Comparison of ENCODE assay signal across 20 mouse cellular contexts in the genomic region with DNA sequence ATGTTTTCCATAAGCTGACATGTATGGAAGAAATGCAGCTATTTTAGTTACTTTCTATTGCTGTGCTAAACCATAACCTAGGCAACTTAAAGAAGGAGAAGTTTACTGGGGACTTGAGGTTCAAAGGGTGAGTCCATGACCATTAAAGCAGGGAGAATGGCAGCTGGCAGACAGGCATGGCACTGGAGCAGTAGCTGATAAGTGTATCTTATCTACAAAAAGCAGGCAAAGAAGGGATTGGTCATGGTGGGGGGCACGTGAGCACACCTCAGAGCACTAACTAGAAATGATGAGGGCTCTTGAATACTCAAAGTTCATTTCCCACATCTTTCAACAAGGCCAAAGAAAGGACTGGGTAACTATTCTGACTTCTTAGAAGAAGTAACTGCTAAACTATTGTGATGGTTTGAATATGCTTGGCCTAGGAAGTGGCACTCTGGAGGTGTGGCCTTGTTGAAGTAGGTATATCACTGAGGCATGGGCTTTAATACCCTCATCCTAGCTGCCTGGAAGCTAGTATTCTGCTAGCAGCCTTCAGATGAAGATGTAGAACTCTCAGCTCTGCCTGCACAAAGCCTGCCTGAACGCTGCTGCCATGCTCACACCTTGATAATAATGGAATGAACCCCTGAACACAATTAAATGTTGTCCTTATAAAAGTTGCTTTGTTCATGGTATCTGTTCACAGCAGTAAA. TPM values are rescaled to one million over a fixed set of nuclear protein-coding genes. Genes with fewer than 3 reads are reported as not detected.
DNase-seq lines count a peak whose midpoint lies in the region; ATAC-seq lines count a peak whose summit lies in the region.
"Had no signal": no experiment of that assay in that cellular context is flagged by ENCODE, and none has a peak within 500 bp of the region (broad histone marks: within the 10 kb centered on the region; RNA-seq: fewer than 3 reads in every experiment).

No protein-coding gene starts in this region.

- WGBS in heart, embryonic 12.5 days = 47% methylated on average over 2 of the region's 2 CpGs
- 65% methylated on average over 2 of the region's 2 CpGs for WGBS in intestine, embryonic 16.5 days
- 44% methylated on average over 2 of the region's 2 CpGs for WGBS in liver, embryonic 15.5 days (ENCODE audit: insufficient replicate concordance)

- ATAC-seq in heart, embryonic 12.5 days (ENCODE audit: insufficient number of reproducible peaks, low FRiP score) = peak; percentile 77; the same call in 1 of the 2 replicates
- peak; percentile 89 for ATAC-seq in intestine, embryonic 16.5 days
- ATAC-seq in liver, embryonic 15.5 days (ENCODE audit: insufficient read depth) = peak; percentile 93
- ATAC-seq: forebrain, postnatal 0 days had no signal

- DNase-seq in heart, postnatal 25 days (ENCODE audit: low spot score) = no peak
- no peak for DNase-seq in layer of hippocampus, postnatal 14 days (ENCODE audit: low spot score in 2 of 2)
- DNase-seq in kidney, postnatal 10 days = no peak
- no peak for DNase-seq in layer of hippocampus, adult 18-20 months (ENCODE audit: low spot score in 2 of 2)
- DNase-seq: cerebellum, adult 9-11 months; forebrain, postnatal 0 days; gastrocnemius, adult 2 months; kidney, adult 9 months; kidney, postnatal 4 days; layer of hippocampus, postnatal 36 days; thymus, postnatal 25 days had no signal

- H3K36me3 ChIP-seq in heart, embryonic 12.5 days = no peaks in the 10 kb centered on the region
- H3K36me3 ChIP-seq in intestine, embryonic 16.5 days (ENCODE audit: control insufficient read depth, insufficient read depth, low read length) = no peaks in the 10 kb centered on the region
- no peaks in the 10 kb centered on the region for H3K36me3 ChIP-seq in liver, embryonic 15.5 days (replicated peaks)
- H3K36me3 ChIP-seq: embryonic facial prominence, embryonic 13.5 days; forebrain, embryonic 10.5 days; hindbrain, embryonic 10.5 days; midbrain, embryonic 12.5 days had no signal

- H3K4me2 ChIP-seq in heart, embryonic 12.5 days = no peak overlapping the region
- H3K4me2 ChIP-seq in intestine, embryonic 16.5 days (ENCODE audit: low read depth, low read length) = no peak overlapping the region
- H3K4me2 ChIP-seq in liver, embryonic 15.5 days = peak overlapping the region; percentile 60
- H3K4me2 ChIP-seq: embryonic facial prominence, embryonic 13.5 days; midbrain, embryonic 12.5 days had no signal

- intact Hi-C loops in heart, postnatal 25 days (cut with DNase I) = no loop called here

- H3K4me1 ChIP-seq in heart, embryonic 12.5 days (replicated peaks) = peaks cover 6% of the 10 kb centered on the region; the same call in 1 of the 2 replicates
- H3K4me1 ChIP-seq in intestine, embryonic 16.5 days (ENCODE audit: control insufficient read depth, insufficient read depth, low read length) = no peaks in the 10 kb centered on the region
- peaks cover 52% of the 10 kb centered on the region for H3K4me1 ChIP-seq in liver, embryonic 15.5 days (replicated peaks)
- H3K4me1 ChIP-seq: embryonic facial prominence, embryonic 13.5 days; forebrain, embryonic 10.5 days; hindbrain, embryonic 10.5 days; midbrain, embryonic 12.5 days had no signal

- H3K4me3 ChIP-seq in heart, embryonic 12.5 days = no peak overlapping the region
- H3K4me3 ChIP-seq in intestine, embryonic 16.5 days (ENCODE audit: low read length) = no peak overlapping the region
- H3K4me3 ChIP-seq in liver, embryonic 15.5 days (replicated peaks) = 0 out of 2 replicates have a peak overlapping the region, but pooled peaks have one; percentile 7
- H3K4me3 ChIP-seq: embryonic facial prominence, embryonic 13.5 days; forebrain, embryonic 10.5 days; gastrocnemius, adult 2 months; hindbrain, embryonic 10.5 days; midbrain, embryonic 12.5 days had no signal

- H3K27me3 ChIP-seq in heart, embryonic 12.5 days (replicated peaks) = no peaks in the 10 kb centered on the region
- no peaks in the 10 kb centered on the region for H3K27me3 ChIP-seq in intestine, embryonic 16.5 days (replicated peaks; ENCODE audit: control insufficient read depth, insufficient read depth, low read length)
- H3K27me3 ChIP-seq in liver, embryonic 15.5 days = no peaks in the 10 kb centered on the region
- H3K27me3 ChIP-seq: embryonic facial prominence, embryonic 13.5 days; midbrain, embryonic 12.5 days had no signal

- no peaks in the 10 kb centered on the region for H3K9me3 ChIP-seq in heart, embryonic 12.5 days (replicated peaks)
- H3K9me3 ChIP-seq in intestine, embryonic 16.5 days (ENCODE audit: control insufficient read depth, low read length) = no peaks in the 10 kb centered on the region
- no peaks in the 10 kb centered on the region for H3K9me3 ChIP-seq in liver, embryonic 15.5 days (replicated peaks)
- H3K9me3 ChIP-seq: embryonic facial prominence, embryonic 13.5 days; forebrain, embryonic 10.5 days; hindbrain, embryonic 10.5 days; midbrain, embryonic 12.5 days had no signal

- H3K9ac ChIP-seq in heart, embryonic 12.5 days = no peak overlapping the region
- no peak overlapping the region for H3K9ac ChIP-seq in intestine, embryonic 16.5 days (ENCODE audit: low read depth, low read length)
- H3K9ac ChIP-seq in liver, embryonic 15.5 days = peak overlapping the region; percentile 30; the same call in 1 of the 2 replicates
- H3K9ac ChIP-seq: embryonic facial prominence, embryonic 13.5 days; forebrain, postnatal 0 days; midbrain, embryonic 12.5 days had no signal

- no peak overlapping the region for H3K27ac ChIP-seq in heart, embryonic 12.5 days (ENCODE audit: poor library complexity, severe bottlenecking)
- no peak overlapping the region for H3K27ac ChIP-seq in intestine, embryonic 16.5 days (ENCODE audit: low read length)
- peak overlapping the region; percentile 87 for H3K27ac ChIP-seq in liver, embryonic 15.5 days (replicated peaks)
- H3K27ac ChIP-seq: embryonic facial prominence, embryonic 13.5 days; forebrain, embryonic 10.5 days; gastrocnemius, adult 2 months; hindbrain, embryonic 10.5 days; macrophage; midbrain, embryonic 12.5 days had no signal

RNA-seq across cellular contexts. Expression of a gene that starts 41.2 kb away (rescaled TPM):
- polyA plus RNA-seq in heart, embryonic 12.5 days (2016; fragmentation: Nextera tagmentation; extraction: Ambion mirVana) = 1.4 and 1.6 TPM in 2 replicates
- under 1 TPM; 0.23 to 0.42 TPM for total RNA-seq in heart, postnatal 25 days (2021)
- 1.3 and 1.4 TPM in 2 replicates for polyA plus RNA-seq in intestine, embryonic 16.5 days (2015; fragmentation: Nextera tagmentation; extraction: Ambion mirVana)
- 5.8 and 6.1 TPM in 2 replicates for polyA plus RNA-seq in liver, embryonic 15.5 days (2015; fragmentation: Nextera tagmentation; extraction: Ambion mirVana)
- 10 to 100 TPM; 20.5 to 22.4 TPM for total RNA-seq in layer of hippocampus, postnatal 14 days (2021)
- total RNA-seq in layer of hippocampus, adult 18-20 months (2021) = 10 to 100 TPM; 26.3 to 27.4 TPM
- total RNA-seq: monocyte, adult 5-6 weeks had no signal
- polyA plus RNA-seq: macrophage had no signal

Comparison
In these comparisons a context has a peak if more than half of its experiments do, and no peak if none do; other contexts are left out.
1. RNA of a gene that starts 41.2 kb away (total RNA-seq): 26.3 to 27.4 TPM in layer of hippocampus, adult 18-20 months and 20.5 to 22.4 TPM in layer of hippocampus, postnatal 14 days; 0.23 to 0.42 TPM in heart, postnatal 25 days; every median in the first group is over 10 times any median in the second.
2. Peak in every context shown above with its lines, with median percentiles within 50 percentile points of each other: ATAC-seq.